Mouse (Mus musculus) CH12.LX (cell line): Measurements from ENCODE around the gene Cd7. TPM values are rescaled to one million over a fixed set of nuclear protein-coding genes. Genes with fewer than 3 reads are reported as not detected.

ENCODE experiments used
- DNase-seq: peaks from one replicate; pipeline ENCODE4 v3.0.0-alpha.2; 2013; ENCODE audit errors: extremely low read depth
- H3K27ac ChIP-seq: 2 replicates; pipeline ENCODE4 v1.5.1; 2012; ENCODE audit warnings: low read depth, mild to moderate bottlenecking, control low read depth, moderate library complexity; ENCODE audit not compliant: insufficient read depth
- H3K27me3 ChIP-seq: replicated peaks from 2 replicates; pipeline ENCODE3; 2012; ENCODE audit warnings: inconsistent platforms
- H3K36me3 ChIP-seq, 2 experiments: replicated peaks in 1 of 2; 2 replicates each; pipeline versions ENCODE3 to v1.6.1; 2012; ENCODE audit warnings: inconsistent platforms in 1 of 2, low read length in 1 of 2, mild to moderate bottlenecking in 1 of 2, mixed read lengths in 1 of 2, moderate library complexity in 1 of 2; ENCODE audit not compliant: control insufficient read depth in 1 of 2, insufficient read depth in 1 of 2
- H3K4me1 ChIP-seq, 2 experiments: 2 replicates each; pipeline ENCODE4 v1.6.1; 2012; ENCODE audit warnings: inconsistent platforms in 1 of 2, moderate library complexity in 1 of 2; ENCODE audit not compliant: insufficient read depth in 2 of 2, control insufficient read depth in 1 of 2
- H3K4me2 ChIP-seq: 2 replicates; pipeline ENCODE4 v1.6.1; 2012; ENCODE audit warnings: low read depth, mild to moderate bottlenecking, control low read depth; ENCODE audit not compliant: poor library complexity, insufficient read depth, severe bottlenecking
- H3K4me3 ChIP-seq, 3 experiments: fragments of 150-350 bp in 1 of 3; sonication (generic) in 1 of 3; replicated peaks in 1 of 3; 2 replicates each; pipeline versions ENCODE3 to v1.5.1; 2011 to 2012; ENCODE audit warnings: low read depth in 2 of 3, low read length in 2 of 3, mild to moderate bottlenecking in 2 of 3, moderate library complexity in 2 of 3, control low read depth in 1 of 3, improper control_type of control experiment in 1 of 3, inconsistent platforms in 1 of 3, mixed read lengths in 1 of 3; ENCODE audit not compliant: poor library complexity in 1 of 3
- H3K79me2 ChIP-seq: replicated peaks from 2 replicates; pipeline ENCODE4 v1.6.1; 2012; ENCODE audit warnings: mild to moderate bottlenecking, moderate library complexity; ENCODE audit not compliant: control insufficient read depth, poor library complexity, insufficient read depth, severe bottlenecking; ENCODE audit errors: extremely low read depth
- H3K9ac ChIP-seq: 2 replicates; pipeline ENCODE4 v1.6.1; 2012; ENCODE audit warnings: low read depth, mild to moderate bottlenecking, control low read depth, moderate library complexity; ENCODE audit not compliant: insufficient read depth
- H3K9me3 ChIP-seq: replicated peaks from 2 replicates; pipeline ENCODE3; 2012; ENCODE audit warnings: low read length, inconsistent platforms, mixed read lengths
- CHD2 ChIP-seq: IDR thresholded peaks from 2 replicates; pipeline ENCODE4 v1.6.1; 2011; ENCODE audit warnings: low read length, improper control_type of control experiment
- CTCF ChIP-seq, 2 experiments: IDR thresholded peaks in 1 of 2; conservative IDR thresholded peaks in 1 of 2; 2 replicates each; pipeline ENCODE4 v1.5.1; 2011 to 2012; ENCODE audit warnings: low read depth in 2 of 2, low read length in 2 of 2, improper control_type of control experiment in 1 of 2, inconsistent platforms in 1 of 2, mild to moderate bottlenecking in 1 of 2, moderate library complexity in 1 of 2
- E2F4 ChIP-seq: IDR thresholded peaks from 2 replicates; pipeline ENCODE4 v1.6.1; 2011; ENCODE audit warnings: low read depth, low read length, improper control_type of control experiment; ENCODE audit not compliant: insufficient replicate concordance
- ELF1 ChIP-seq: IDR thresholded peaks from 2 replicates; pipeline ENCODE4 v1.6.1; 2014; ENCODE audit warnings: low read depth, mild to moderate bottlenecking, inconsistent platforms, low read length, improper control_type of control experiment
- EP300 ChIP-seq: IDR thresholded peaks from 2 replicates; pipeline ENCODE4 v1.6.1; 2011; ENCODE audit warnings: low read length, improper control_type of control experiment
- ETS1 ChIP-seq: conservative IDR thresholded peaks from 2 replicates; pipeline ENCODE4 v1.6.1; 2012; ENCODE audit warnings: low read depth, mild to moderate bottlenecking, inconsistent platforms, low read length, improper control_type of control experiment, moderate library complexity
- GABPA ChIP-seq: IDR thresholded peaks from 2 replicates; pipeline ENCODE4 v1.6.1; 2012; ENCODE audit warnings: low read depth, low read length, improper control_type of control experiment, inconsistent platforms; ENCODE audit not compliant: insufficient replicate concordance
- HCFC1 ChIP-seq: IDR thresholded peaks from 2 replicates; pipeline ENCODE4 v1.6.1; 2012; ENCODE audit warnings: low read depth, mild to moderate bottlenecking, inconsistent platforms, low read length, improper control_type of control experiment
- JUN ChIP-seq: IDR thresholded peaks from 2 replicates; pipeline ENCODE4 v1.6.1; 2011; ENCODE audit warnings: low read depth, mild to moderate bottlenecking, low read length, improper control_type of control experiment, moderate library complexity; ENCODE audit not compliant: insufficient read depth
- KAT2A ChIP-seq: IDR thresholded peaks from 2 replicates; pipeline ENCODE4 v1.6.1; 2012; ENCODE audit warnings: low read length, improper control_type of control experiment, inconsistent platforms; ENCODE audit not compliant: insufficient replicate concordance
- MAFK ChIP-seq: IDR thresholded peaks from 2 replicates; pipeline ENCODE4 v1.6.1; 2011; ENCODE audit warnings: low read length, improper control_type of control experiment; ENCODE audit not compliant: insufficient replicate concordance
- MAX ChIP-seq: IDR thresholded peaks from 2 replicates; pipeline ENCODE4 v1.6.1; 2011; ENCODE audit warnings: low read length, improper control_type of control experiment
- MYC ChIP-seq: IDR thresholded peaks from 2 replicates; pipeline ENCODE4 v1.6.1; 2011; ENCODE audit warnings: low read depth, mild to moderate bottlenecking, improper control_type of control experiment, low read length
- NELFE ChIP-seq: IDR thresholded peaks from 2 replicates; pipeline ENCODE4 v1.6.1; 2011; ENCODE audit warnings: low read depth, low read length, improper control_type of control experiment
- NRF1 ChIP-seq: IDR thresholded peaks from 2 replicates; pipeline ENCODE4 v1.6.1; 2014; ENCODE audit warnings: low read depth, mild to moderate bottlenecking, inconsistent platforms, low read length, improper control_type of control experiment, moderate library complexity
- PAX5 ChIP-seq: IDR thresholded peaks from 2 replicates; pipeline ENCODE4 v1.6.1; 2012; ENCODE audit warnings: low read length, inconsistent platforms, mixed read lengths
- POLR2A ChIP-seq: IDR thresholded peaks from 2 replicates; pipeline ENCODE4 v1.6.1; 2011; ENCODE audit warnings: low read depth, mild to moderate bottlenecking, improper control_type of control experiment, low read length
- POLR2AphosphoS2 ChIP-seq: IDR thresholded peaks from 2 replicates; pipeline ENCODE4 v1.6.1; 2011; ENCODE audit warnings: low read depth, low read length, improper control_type of control experiment
- RAD21 ChIP-seq: IDR thresholded peaks from 2 replicates; pipeline ENCODE4 v1.6.1; 2011; ENCODE audit warnings: low read depth, mild to moderate bottlenecking, low read length, improper control_type of control experiment, moderate library complexity
- RCOR1 ChIP-seq: conservative IDR thresholded peaks from 2 replicates; pipeline ENCODE4 v1.6.1; 2012; ENCODE audit warnings: low read depth, mild to moderate bottlenecking, inconsistent platforms, low read length, improper control_type of control experiment
- SIN3A ChIP-seq: IDR thresholded peaks from 2 replicates; pipeline ENCODE4 v1.6.1; 2012; ENCODE audit warnings: low read length, improper control_type of control experiment, inconsistent platforms
- TBP ChIP-seq: conservative IDR thresholded peaks from 2 replicates; pipeline ENCODE4 v1.6.1; 2011; ENCODE audit warnings: low read depth, low read length, improper control_type of control experiment
- ZC3H11A ChIP-seq: IDR thresholded peaks from 2 replicates; pipeline ENCODE4 v1.6.1; 2012; ENCODE audit warnings: low read depth, mild to moderate bottlenecking, inconsistent platforms, low read length, improper control_type of control experiment
- ZNF384 ChIP-seq: IDR thresholded peaks from 2 replicates; pipeline ENCODE4 v1.6.1; 2012; ENCODE audit warnings: low read depth, low read length, improper control_type of control experiment, inconsistent platforms
- dilution Hi-C: fragments of 300-500 bp; cut with MboI; formaldehyde crosslinking; loops from 2 replicates; pipeline ENCODE4 v1.14.3; 2020; ENCODE audit warnings: low sequenced_read_pairs; ENCODE audit not compliant: extremely low pct_unique_long_range_greater_than_20kb, extremely low pct_ligation_motif_present
- in situ Hi-C: fragments of 300-500 bp; cut with MboI; formaldehyde crosslinking; loops from 3 replicates; pipeline ENCODE4 v1.14.3; 2019; ENCODE audit warnings: low sequenced_read_pairs, low pct_ligation_motif_present, low pct_unique_long_range_greater_than_20kb, mixed read lengths
- polyA plus RNA-seq: library from polyadenylated mRNA; unstranded; fragments of >175 nt; gene quantifications from 2 replicates; pipeline ENCODE4 v1.2.1, GENCODE M21; 2012; ENCODE audit warnings: low read depth; ENCODE audit not compliant: insufficient read length
- total RNA-seq, 2 experiments: library from RNA; depleted of rRNA; stranded (reverse); fragments of 300-350 nt in 1 of 2; fragments of >200 nt in 1 of 2; gene quantifications; 2 replicates each; pipeline ENCODE4 v1.2.3; 2012 to 2014

The Cd7 gene
- total and polyA plus RNA-seq, 3 experiments = 0.82 to 2.7 (median 1.0) TPM

DNA sequence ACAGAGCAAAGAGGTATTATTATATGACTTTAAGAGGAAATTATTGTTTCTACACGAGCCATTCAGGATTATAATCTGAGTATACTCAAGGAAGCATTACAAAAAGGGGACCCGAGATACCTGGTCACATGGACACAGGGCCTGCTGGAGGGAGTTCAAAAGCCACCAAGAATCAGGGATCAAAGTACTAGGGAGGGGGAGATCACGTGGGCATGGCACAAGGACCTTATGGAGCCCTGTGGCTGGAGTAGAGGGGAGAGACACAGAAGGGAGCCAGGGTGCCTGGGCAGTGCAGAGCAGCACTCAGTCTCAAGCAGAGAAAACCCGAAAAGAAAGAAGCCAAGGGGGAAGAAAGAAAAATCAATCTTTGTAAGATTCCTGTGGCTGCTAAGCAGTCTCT, 13.2 kb upstream of the Cd7 start:
- in situ Hi-C loops = loop anchor here (5.0 kb wide), 1 partner anchor 35 kb away; no protein-coding TSS in a partner anchor
- no peak for DNase-seq
- TF ChIP-seq JUN (no peak), NELFE (no peak), POLR2A (no peak), ETS1 (no peak), E2F4 (no peak), POLR2AphosphoS2 (no peak), MAFK (no peak), CHD2 (no peak), MAX (no peak), RAD21 (no peak), PAX5 (no peak), EP300 (no peak), KAT2A (no peak), NRF1 (no peak)
- Histone ChIP-seq H3K27ac (no peak overlapping the region), H3K9me3 (no peaks in the 10 kb centered on the region), H3K79me2 (no peaks in the 10 kb centered on the region), H3K4me2 (no peak overlapping the region), H3K4me3 (no peak overlapping the region), H3K4me1 (peaks cover 0 to 4% of the 10 kb centered on the region in 2 experiments; a peak in 1 of 4 replicates), H3K27me3 (peaks cover 12% of the 10 kb centered on the region), H3K36me3 (no peaks in the 10 kb centered on the region), H3K9ac (no peak overlapping the region)
- dilution Hi-C loops = no loop called here

DNA sequence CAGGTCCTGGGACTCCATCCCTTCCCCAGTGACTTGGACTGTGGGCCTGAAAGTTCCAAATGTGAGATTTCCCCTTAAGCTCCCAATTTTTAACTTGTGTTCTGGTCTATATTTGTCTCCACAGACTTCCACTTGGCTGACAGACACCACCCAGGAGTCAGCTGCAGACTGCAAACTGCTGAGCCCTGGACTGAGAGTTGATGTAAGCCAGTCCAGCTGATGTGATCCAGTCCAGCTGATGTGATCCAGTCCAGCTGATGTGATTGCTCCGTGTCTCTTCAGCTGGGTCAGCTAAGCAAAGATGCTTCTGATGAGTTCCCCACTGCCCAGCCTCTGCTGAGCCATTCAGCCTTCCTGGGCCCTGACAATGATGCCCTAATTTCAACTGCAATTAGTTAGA, 12.6 kb upstream of the Cd7 start:
- Histone ChIP-seq H3K4me2 (no peak overlapping the region), H3K27me3 (peaks cover 12% of the 10 kb centered on the region), H3K9ac (no peak overlapping the region), H3K36me3 (no peaks in the 10 kb centered on the region), H3K27ac (no peak overlapping the region), H3K79me2 (no peaks in the 10 kb centered on the region), H3K4me1 (peaks cover 0 to 4% of the 10 kb centered on the region in 2 experiments; a peak in 1 of 4 replicates), H3K9me3 (no peaks in the 10 kb centered on the region), H3K4me3 (no peak overlapping the region)
- dilution Hi-C loops (no loop called here), in situ Hi-C loops (loop anchor here (5.0 kb wide), 1 partner anchor 34 kb away; no protein-coding TSS in a partner anchor)
- no peak for DNase-seq
- TF ChIP-seq RCOR1 (no peak), KAT2A (no peak), POLR2A (no peak), TBP (no peak), ELF1 (no peak), RAD21 (no peak), NELFE (no peak), GABPA (no peak), ZNF384 (no peak), HCFC1 (no peak), ZC3H11A (no peak), SIN3A (no peak), MYC (no peak), CTCF (conservative IDR thresholded peaks at IDR 0.05 in 1 of 2, IDR thresholded peaks at IDR 0.05 in 1 of 2; ENCODE audit: low read depth in 2 of 2, low read length in 2 of 2) (no peak)
